Mouse (Mus musculus) bone marrow macrophage, adult 2 months (primary cell): ENCODE data around the gene Fbxw27.

Source experiments
- CTCF ChIP-seq: IDR thresholded peaks from 2 replicates; pipeline ENCODE4 v1.5.1; 2012; ENCODE audit warnings: low read depth, mild to moderate bottlenecking, low read length, moderate library complexity
- POLR2A ChIP-seq: IDR thresholded peaks from 2 replicates; pipeline ENCODE4 v1.6.1; 2012; ENCODE audit warnings: mild to moderate bottlenecking, low read depth, low read length, borderline replicate concordance

- no peak for TF ChIP-seq CTCF
- no peak for TF ChIP-seq POLR2A
Observed at GRCm38 (mm10) chr9:109795811-109796210, 5.3 kb upstream of the Fbxw27 start.
